20 mouse cellular contexts compared by ENCODE assay signal in genomic region chr16:85704254-85705020, GRCm38 (mm10).
DNase-seq lines count a peak whose midpoint lies in the region; ATAC-seq lines count a peak whose summit lies in the region.
"Had no signal": no experiment of that assay in that cellular context is flagged by ENCODE, and none has a peak within 500 bp of the region (broad histone marks: within the 10 kb centered on the region; RNA-seq: fewer than 3 reads in every experiment).

No protein-coding gene starts in this region.

- peak; percentile 31; the same call in 1 of the 2 replicates for ATAC-seq in lung, embryonic 15.5 days (ENCODE audit: borderline replicate concordance, extremely low read depth, low FRiP score, low TSS enrichment)
- ATAC-seq in intestine, embryonic 15.5 days: peak; percentile 61
- ATAC-seq: activated CD4-positive, CD25-positive, alpha-beta regulatory T cell, adult 4 months; forebrain, postnatal 0 days; Patski had no signal

- peaks cover 5% of the 10 kb centered on the region; the same call in 1 of the 2 replicates for H3K4me1 ChIP-seq in lung, embryonic 15.5 days
- H3K4me1 ChIP-seq in intestine, embryonic 15.5 days (replicated peaks): no peaks in the 10 kb centered on the region
- H3K4me1 ChIP-seq: embryonic facial prominence, embryonic 12.5 days; heart, embryonic 12.5 days; hindbrain, embryonic 15.5 days had no signal

- no peak overlapping the region for H3K27ac ChIP-seq in lung, embryonic 15.5 days
- H3K27ac ChIP-seq in intestine, embryonic 15.5 days: no peak overlapping the region
- H3K27ac ChIP-seq: embryonic facial prominence, embryonic 12.5 days; hindbrain, embryonic 15.5 days had no signal

- peak; percentile 13 for DNase-seq in adrenal gland, adult 2 months
- DNase-seq in adrenal gland, adult 18-20 months (ENCODE audit: low spot score in 2 of 2): no peak
- no peak for DNase-seq in lung, adult 18-20 months
- DNase-seq in kidney, adult 9 months: no peak
- DNase-seq in kidney, postnatal 4 days: no peak
- DNase-seq: adrenal gland, adult 8-10 months; adrenal gland, postnatal 36 days; cerebellum, adult 11-12 months; cerebellum, adult 9-10 months; cerebellum, postnatal 25 days; forebrain, postnatal 0 days; gastrocnemius, postnatal 14 days; heart, postnatal 36 days had no signal

- H3K9me3 ChIP-seq in lung, embryonic 15.5 days: no peaks in the 10 kb centered on the region
- no peaks in the 10 kb centered on the region for H3K9me3 ChIP-seq in intestine, embryonic 15.5 days
- H3K9me3 ChIP-seq: embryonic facial prominence, embryonic 12.5 days; heart, embryonic 12.5 days; hindbrain, embryonic 15.5 days had no signal

- no peak overlapping the region for H3K4me2 ChIP-seq in lung, embryonic 15.5 days
- no peak overlapping the region for H3K4me2 ChIP-seq in intestine, embryonic 15.5 days (replicated peaks)
- H3K4me2 ChIP-seq: embryonic facial prominence, embryonic 12.5 days; heart, embryonic 12.5 days; hindbrain, embryonic 15.5 days had no signal

- H3K36me3 ChIP-seq in lung, embryonic 15.5 days: no peaks in the 10 kb centered on the region
- no peaks in the 10 kb centered on the region for H3K36me3 ChIP-seq in intestine, embryonic 15.5 days
- H3K36me3 ChIP-seq: embryonic facial prominence, embryonic 12.5 days; heart, embryonic 12.5 days; hindbrain, embryonic 15.5 days had no signal

- H3K9ac ChIP-seq in lung, embryonic 15.5 days: no peak overlapping the region
- H3K9ac ChIP-seq in intestine, embryonic 15.5 days: no peak overlapping the region
- H3K9ac ChIP-seq: embryonic facial prominence, embryonic 12.5 days; forebrain, postnatal 0 days; heart, embryonic 12.5 days; hindbrain, embryonic 15.5 days had no signal

- 44% methylated on average over 9 of the region's 9 CpGs for WGBS in lung, embryonic 15.5 days
- WGBS in intestine, embryonic 15.5 days: 69% methylated on average over 9 of the region's 9 CpGs

- no peaks in the 10 kb centered on the region for H3K27me3 ChIP-seq in lung, embryonic 15.5 days
- H3K27me3 ChIP-seq in intestine, embryonic 15.5 days (replicated peaks): no peaks in the 10 kb centered on the region
- H3K27me3 ChIP-seq: embryonic facial prominence, embryonic 12.5 days; heart, embryonic 12.5 days; hindbrain, embryonic 15.5 days had no signal

- no peak overlapping the region for H3K4me3 ChIP-seq in lung, embryonic 15.5 days
- no peak overlapping the region for H3K4me3 ChIP-seq in intestine, embryonic 15.5 days (replicated peaks)
- H3K4me3 ChIP-seq: embryonic facial prominence, embryonic 12.5 days; heart, embryonic 12.5 days; hindbrain, embryonic 15.5 days had no signal
